Mouse (Mus musculus): ENCODE measurements around the gene Cacna1d. TPM values are rescaled to one million over a fixed set of nuclear protein-coding genes. Genes with fewer than 3 reads are reported as not detected.

The Cacna1d gene
- polyA plus RNA-seq, 1 experiment from 2014 or later: 4.3 TPM

DNA sequence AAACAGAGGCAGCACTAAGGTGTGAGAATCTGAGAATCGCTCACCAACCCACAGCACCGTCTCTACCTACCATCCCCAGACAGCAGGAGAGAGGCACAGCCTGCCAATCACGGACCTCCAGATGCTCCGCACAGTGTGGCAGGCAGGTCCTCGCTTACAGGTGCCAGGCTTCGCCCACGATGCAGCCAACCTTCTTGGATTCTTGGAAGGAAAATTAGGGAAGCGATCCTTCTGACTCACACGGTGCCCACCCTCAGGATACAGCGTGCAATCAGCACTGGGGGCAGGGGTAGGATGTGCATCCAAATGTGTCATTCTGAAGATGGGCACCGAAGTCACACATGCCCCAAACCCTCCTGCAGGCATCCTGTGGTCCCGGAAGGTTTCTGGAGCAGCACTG lies 173.0 kb downstream of the Cacna1d start:
- 90% methylated on average over 12 of the region's 12 CpGs for WGBS
- H3K36me3 ChIP-seq (ENCODE audit: control insufficient read depth, insufficient read depth, low read length): no peaks in the 10 kb centered on the region
- ATAC-seq: no peak
- H3K4me2 ChIP-seq (ENCODE audit: low read length): no peak overlapping the region
- no peak overlapping the region for H3K27ac ChIP-seq (ENCODE audit: low read depth, low read length)
- no peak overlapping the region for H3K4me3 ChIP-seq (ENCODE audit: low read depth, low read length)
- H3K9ac ChIP-seq (ENCODE audit: low read length): no peak overlapping the region
- DNase-seq (ENCODE audit: low spot score): no peak
- no peaks in the 10 kb centered on the region for H3K9me3 ChIP-seq (replicated peaks; ENCODE audit: control insufficient read depth, low read length)
- H3K4me1 ChIP-seq (ENCODE audit: control insufficient read depth, insufficient read depth, low read length): no peaks in the 10 kb centered on the region
- H3K27me3 ChIP-seq (replicated peaks; ENCODE audit: control insufficient read depth, insufficient read depth, low read length): no peaks in the 10 kb centered on the region

DNA sequence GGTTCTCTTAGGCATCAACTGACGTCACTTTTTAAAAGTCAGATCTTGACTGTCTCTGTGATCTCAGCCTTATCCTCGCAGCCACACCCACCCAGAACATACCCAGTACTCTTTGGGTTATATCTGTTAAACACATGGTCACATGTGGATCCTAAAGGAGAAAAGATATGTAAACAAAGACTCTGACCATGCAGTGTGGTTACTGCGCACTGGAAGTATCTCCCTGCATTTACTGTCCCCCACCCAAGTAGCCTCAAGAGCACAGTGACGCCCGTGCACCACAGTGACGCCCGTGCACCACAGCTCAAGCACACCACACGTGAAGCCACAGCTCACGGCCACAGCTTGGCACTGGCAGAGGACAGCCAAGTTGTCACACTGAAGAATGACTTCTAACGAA lies 173.6 kb downstream of the Cacna1d start:
- H3K36me3 ChIP-seq (ENCODE audit: control insufficient read depth, insufficient read depth, low read length): no peaks in the 10 kb centered on the region
- no peaks in the 10 kb centered on the region for H3K4me1 ChIP-seq (ENCODE audit: control insufficient read depth, insufficient read depth, low read length)
- no peaks in the 10 kb centered on the region for H3K27me3 ChIP-seq (replicated peaks; ENCODE audit: control insufficient read depth, insufficient read depth, low read length)
- H3K4me3 ChIP-seq (ENCODE audit: low read depth, low read length): no peak overlapping the region
- WGBS: 88% methylated on average over 10 of the region's 10 CpGs
- ATAC-seq (no peak), DNase-seq (ENCODE audit: low spot score) (no peak)
- H3K9me3 ChIP-seq (replicated peaks; ENCODE audit: control insufficient read depth, low read length): no peaks in the 10 kb centered on the region
- H3K4me2 ChIP-seq (ENCODE audit: low read length): no peak overlapping the region
- no peak overlapping the region for H3K9ac ChIP-seq (ENCODE audit: low read length)
- no peak overlapping the region for H3K27ac ChIP-seq (ENCODE audit: low read depth, low read length)

DNA sequence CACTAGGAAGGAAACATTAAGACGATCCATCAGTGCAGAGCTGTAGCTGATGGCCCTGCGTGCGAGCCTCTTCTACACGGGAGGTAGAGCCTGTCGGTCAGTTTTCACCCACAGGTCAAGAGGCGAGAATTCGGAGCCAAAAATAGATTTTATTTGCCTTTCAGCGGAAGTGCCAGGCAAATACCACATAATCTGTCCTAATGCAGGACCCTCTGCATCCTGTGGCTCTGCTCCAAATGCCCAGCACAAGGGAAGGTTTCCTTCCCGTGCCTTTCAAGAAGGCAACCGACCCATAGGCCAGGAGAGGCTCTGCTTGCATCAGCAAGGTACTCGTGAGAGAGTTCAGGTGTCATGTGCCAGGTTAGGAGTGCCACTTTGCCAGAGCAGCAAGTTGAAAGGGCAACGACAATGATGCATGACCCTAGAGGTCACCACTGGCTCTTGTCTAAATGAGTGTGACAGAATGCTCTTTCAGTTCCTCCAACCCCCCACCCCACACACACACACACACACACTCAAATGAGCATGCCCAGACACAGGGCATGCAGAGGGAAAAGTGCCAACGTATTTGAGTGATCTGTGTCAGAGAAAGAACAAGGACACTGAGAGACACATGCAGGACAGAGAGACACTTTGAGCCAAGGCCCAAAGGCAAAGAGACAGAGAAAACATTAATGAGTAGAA lies 179.9 kb downstream of the Cacna1d start:
- Histone ChIP-seq H3K27ac (ENCODE audit: low read depth, low read length) (no peak overlapping the region), H3K4me2 (ENCODE audit: low read length) (no peak overlapping the region), H3K9me3 (replicated peaks; ENCODE audit: control insufficient read depth, low read length) (no peaks in the 10 kb centered on the region), H3K4me3 (ENCODE audit: low read depth, low read length) (no peak overlapping the region), H3K36me3 (ENCODE audit: control insufficient read depth, insufficient read depth, low read length) (no peaks in the 10 kb centered on the region), H3K27me3 (replicated peaks; ENCODE audit: control insufficient read depth, insufficient read depth, low read length) (no peaks in the 10 kb centered on the region), H3K4me1 (ENCODE audit: control insufficient read depth, insufficient read depth, low read length) (no peaks in the 10 kb centered on the region), H3K9ac (ENCODE audit: low read length) (no peak overlapping the region)
- DNase-seq (ENCODE audit: low spot score): no peak
- ATAC-seq: no peak
- 83% methylated on average over 13 of the region's 13 CpGs for WGBS

- Histone ChIP-seq H3K4me2 (ENCODE audit: low read length) (no peak overlapping the region), H3K27ac (ENCODE audit: low read depth, low read length) (no peak overlapping the region), H3K36me3 (ENCODE audit: control insufficient read depth, insufficient read depth, low read length) (no peaks in the 10 kb centered on the region), H3K9me3 (replicated peaks; ENCODE audit: control insufficient read depth, low read length) (no peaks in the 10 kb centered on the region), H3K27me3 (replicated peaks; ENCODE audit: control insufficient read depth, insufficient read depth, low read length) (no peaks in the 10 kb centered on the region), H3K4me1 (ENCODE audit: control insufficient read depth, insufficient read depth, low read length) (no peaks in the 10 kb centered on the region), H3K9ac (ENCODE audit: low read length) (no peak overlapping the region), H3K4me3 (ENCODE audit: low read depth, low read length) (no peak overlapping the region)
- WGBS: 90% methylated on average over 10 of the region's 10 CpGs
- ATAC-seq (no peak), DNase-seq (ENCODE audit: low spot score) (no peak)
Measured at GRCm38 (mm10) chr14:30310236-30310635, 181.0 kb downstream of the Cacna1d start.

DNA sequence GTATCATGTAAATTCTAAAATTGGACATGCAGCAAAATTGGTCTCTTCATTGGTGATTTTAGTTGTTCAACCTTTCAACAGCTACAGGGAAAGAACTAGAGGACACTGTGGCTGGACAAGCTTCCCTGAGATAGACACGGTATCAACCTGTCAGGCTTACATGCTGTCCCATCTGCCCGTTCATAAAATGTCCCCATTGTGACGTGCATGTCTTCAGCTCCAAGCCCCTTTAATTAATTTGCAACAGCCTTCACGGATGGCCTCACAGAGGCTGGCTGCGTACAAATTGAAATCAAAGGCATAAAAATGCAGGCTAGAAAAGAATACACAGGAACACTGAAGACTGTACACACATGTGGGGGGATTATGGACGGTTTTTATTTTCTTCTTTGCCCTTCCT lies 185.0 kb downstream of the Cacna1d start:
- no peaks in the 10 kb centered on the region for H3K4me1 ChIP-seq (ENCODE audit: control insufficient read depth, insufficient read depth, low read length)

DNA sequence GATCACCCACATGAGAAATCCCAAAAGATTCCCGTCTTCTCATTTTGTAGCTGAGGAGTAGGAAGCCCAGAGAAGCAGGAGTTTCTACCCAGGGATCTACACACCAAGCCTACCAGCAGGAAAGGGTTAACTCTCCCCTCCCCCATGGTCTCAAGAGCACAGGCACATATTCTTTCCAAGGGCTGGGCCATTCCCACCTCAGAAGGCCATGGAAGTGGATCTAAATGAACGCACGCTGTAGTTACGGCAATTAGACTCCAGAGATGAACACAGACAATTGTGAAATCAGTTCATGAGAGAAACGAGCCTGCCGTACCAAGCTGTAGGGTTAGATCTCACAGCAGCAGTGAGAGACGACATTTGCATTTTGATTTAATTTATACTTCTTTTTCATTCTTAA lies 191.3 kb downstream of the Cacna1d start:
- Histone ChIP-seq H3K4me1 (ENCODE audit: control insufficient read depth, insufficient read depth, low read length) (no peaks in the 10 kb centered on the region), H3K9ac (ENCODE audit: low read length) (no peak overlapping the region), H3K27me3 (replicated peaks; ENCODE audit: control insufficient read depth, insufficient read depth, low read length) (no peaks in the 10 kb centered on the region), H3K36me3 (ENCODE audit: control insufficient read depth, insufficient read depth, low read length) (no peaks in the 10 kb centered on the region), H3K4me2 (ENCODE audit: low read length) (no peak overlapping the region), H3K4me3 (ENCODE audit: low read depth, low read length) (no peak overlapping the region), H3K9me3 (replicated peaks; ENCODE audit: control insufficient read depth, low read length) (no peaks in the 10 kb centered on the region), H3K27ac (ENCODE audit: low read depth, low read length) (no peak overlapping the region)
- 44% methylated on average over 7 of the region's 7 CpGs for WGBS
- no peak for DNase-seq (ENCODE audit: low spot score)
- no peak for ATAC-seq

More for the DNA sequence above, 185.0 kb downstream of the Cacna1d start:
- no peak overlapping the region for H3K4me2 ChIP-seq (ENCODE audit: low read length)
- no peaks in the 10 kb centered on the region for H3K36me3 ChIP-seq (ENCODE audit: control insufficient read depth, insufficient read depth, low read length)
- H3K9ac ChIP-seq (ENCODE audit: low read length): no peak overlapping the region
- H3K27me3 ChIP-seq (replicated peaks; ENCODE audit: control insufficient read depth, insufficient read depth, low read length): no peaks in the 10 kb centered on the region
- WGBS: 51% methylated on average over 6 of the region's 6 CpGs
- no peaks in the 10 kb centered on the region for H3K9me3 ChIP-seq (replicated peaks; ENCODE audit: control insufficient read depth, low read length)
- no peak overlapping the region for H3K4me3 ChIP-seq (ENCODE audit: low read depth, low read length)
- DNase-seq (ENCODE audit: low spot score): no peak
- ATAC-seq: no peak
- no peak overlapping the region for H3K27ac ChIP-seq (ENCODE audit: low read depth, low read length)

DNA sequence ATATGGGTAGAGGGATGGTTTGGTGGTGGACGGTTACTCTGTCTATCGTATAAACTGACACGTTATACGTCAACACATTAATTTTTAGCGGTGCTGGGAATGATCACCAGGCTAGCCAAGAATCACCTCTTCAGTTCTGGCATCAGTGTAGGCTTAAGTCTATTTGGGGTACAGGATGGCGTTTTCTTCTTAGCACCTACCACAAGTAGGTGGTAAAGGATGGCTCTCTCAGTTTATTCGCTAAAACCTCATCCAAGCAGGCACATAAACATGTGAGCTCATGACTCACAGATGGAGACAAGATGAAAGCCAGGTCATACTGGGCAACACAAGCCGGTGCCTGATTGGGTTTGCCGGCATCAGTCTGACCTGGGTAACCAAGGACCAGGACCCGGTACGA lies 193.8 kb downstream of the Cacna1d start:
- Histone ChIP-seq H3K4me1 (ENCODE audit: control insufficient read depth, insufficient read depth, low read length) (no peaks in the 10 kb centered on the region), H3K27me3 (replicated peaks; ENCODE audit: control insufficient read depth, insufficient read depth, low read length) (no peaks in the 10 kb centered on the region), H3K36me3 (ENCODE audit: control insufficient read depth, insufficient read depth, low read length) (no peaks in the 10 kb centered on the region), H3K4me3 (ENCODE audit: low read depth, low read length) (no peak overlapping the region), H3K4me2 (ENCODE audit: low read length) (no peak overlapping the region), H3K9me3 (replicated peaks; ENCODE audit: control insufficient read depth, low read length) (no peaks in the 10 kb centered on the region), H3K9ac (ENCODE audit: low read length) (no peak overlapping the region), H3K27ac (ENCODE audit: low read depth, low read length) (no peak overlapping the region)
- DNase-seq (ENCODE audit: low spot score) (no peak), ATAC-seq (no peak)
- 97% methylated on average over 11 of the region's 11 CpGs for WGBS

GRCm38 (mm10) chr14:30292135-30292463 lies 199.2 kb downstream of the Cacna1d start:
- H3K9me3 ChIP-seq (replicated peaks; ENCODE audit: control insufficient read depth, low read length): no peaks in the 10 kb centered on the region
- H3K4me3 ChIP-seq (ENCODE audit: low read depth, low read length): no peak overlapping the region
- H3K4me1 ChIP-seq (ENCODE audit: control insufficient read depth, insufficient read depth, low read length): no peaks in the 10 kb centered on the region
- H3K4me2 ChIP-seq (ENCODE audit: low read length): no peak overlapping the region
- no peak overlapping the region for H3K27ac ChIP-seq (ENCODE audit: low read depth, low read length)
- H3K36me3 ChIP-seq (ENCODE audit: control insufficient read depth, insufficient read depth, low read length): no peaks in the 10 kb centered on the region
- no peak overlapping the region for H3K9ac ChIP-seq (ENCODE audit: low read length)
- ATAC-seq (no peak), DNase-seq (ENCODE audit: low spot score) (no peak)
- H3K27me3 ChIP-seq (replicated peaks; ENCODE audit: control insufficient read depth, insufficient read depth, low read length): no peaks in the 10 kb centered on the region
- WGBS: 44% methylated on average over 1 of the region's 1 CpGs

- DNase-seq (ENCODE audit: low spot score) (no peak), ATAC-seq (no peak)
- H3K9me3 ChIP-seq (replicated peaks; ENCODE audit: control insufficient read depth, low read length): no peaks in the 10 kb centered on the region
- no peaks in the 10 kb centered on the region for H3K27me3 ChIP-seq (replicated peaks; ENCODE audit: control insufficient read depth, insufficient read depth, low read length)
- H3K9ac ChIP-seq (ENCODE audit: low read length): no peak overlapping the region
- H3K4me1 ChIP-seq (ENCODE audit: control insufficient read depth, insufficient read depth, low read length): no peaks in the 10 kb centered on the region
- 45% methylated on average over 9 of the region's 9 CpGs for WGBS
- H3K27ac ChIP-seq (ENCODE audit: low read depth, low read length): no peak overlapping the region
- H3K4me3 ChIP-seq (ENCODE audit: low read depth, low read length): no peak overlapping the region
- no peak overlapping the region for H3K4me2 ChIP-seq (ENCODE audit: low read length)
- no peaks in the 10 kb centered on the region for H3K36me3 ChIP-seq (ENCODE audit: control insufficient read depth, insufficient read depth, low read length)
Measured at GRCm38 (mm10) chr14:30291389-30292134, 199.7 kb downstream of the Cacna1d start.
